Mouse (Mus musculus): ENCODE results near the gene Ankrd26. TPM values are rescaled to one million over a fixed set of nuclear protein-coding genes. Genes with fewer than 3 reads are reported as not detected.
"Not testable (repeated sequence)": the region's sequence is repeated elsewhere in the genome, so short reads cannot be mapped to it uniquely, and the experiment has no call there.

Ankrd26 gene
- 10 to 100 TPM in 2 of 4 experiments, 1 to 10 TPM in 2; 8.3 to 13.2 (median 10.6) TPM for total RNA-seq (2022)

DNA sequence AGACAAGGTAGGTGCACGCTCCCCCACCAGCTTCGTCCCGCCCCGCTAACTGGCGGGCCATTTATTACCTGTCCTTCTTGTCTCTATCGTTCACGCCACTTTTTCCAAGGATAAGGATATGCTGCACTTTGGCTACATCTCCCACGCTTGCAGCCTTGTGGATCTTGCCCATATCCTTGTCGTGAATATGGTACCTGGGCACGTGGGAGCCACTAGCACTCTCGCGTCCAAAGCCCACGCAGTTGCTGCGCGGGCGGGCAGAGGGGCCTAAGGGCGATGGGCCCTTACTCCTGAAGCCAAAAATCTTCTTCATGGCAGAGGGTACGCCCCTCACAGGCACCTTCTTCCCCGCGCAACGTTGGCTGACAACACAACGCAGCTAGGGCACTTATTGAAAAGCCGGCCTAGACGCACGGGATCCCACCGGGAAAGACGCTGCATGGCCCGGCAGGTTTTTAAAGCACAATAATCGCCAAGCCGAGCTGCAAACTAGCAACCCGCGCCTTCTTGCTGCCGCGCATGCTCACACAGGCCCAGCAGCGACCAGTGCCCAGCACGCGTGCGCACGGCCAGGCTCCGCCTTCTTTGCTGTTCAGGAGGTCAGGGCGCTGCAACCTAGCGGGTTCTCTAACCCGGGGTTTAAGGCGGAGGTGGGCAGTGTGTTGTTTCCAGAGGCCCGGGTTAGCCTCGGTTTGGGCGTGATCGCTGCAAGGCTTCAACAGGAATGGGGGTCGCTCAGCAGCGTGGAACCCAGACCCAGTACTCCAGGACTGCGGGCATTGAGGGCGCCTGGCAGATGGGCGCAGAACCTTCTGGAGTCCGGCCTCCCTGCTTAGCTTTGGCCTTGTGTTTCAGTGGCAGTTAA is at the start of gene Ankrd26:
Gene Ankrd26 (minus strand): TSS at position 482 of the 865 bp plus-strand sequence.
- DNase-seq (ENCODE audit: low spot score in 2 of 2): peak; percentile 82 to 90

DNA sequence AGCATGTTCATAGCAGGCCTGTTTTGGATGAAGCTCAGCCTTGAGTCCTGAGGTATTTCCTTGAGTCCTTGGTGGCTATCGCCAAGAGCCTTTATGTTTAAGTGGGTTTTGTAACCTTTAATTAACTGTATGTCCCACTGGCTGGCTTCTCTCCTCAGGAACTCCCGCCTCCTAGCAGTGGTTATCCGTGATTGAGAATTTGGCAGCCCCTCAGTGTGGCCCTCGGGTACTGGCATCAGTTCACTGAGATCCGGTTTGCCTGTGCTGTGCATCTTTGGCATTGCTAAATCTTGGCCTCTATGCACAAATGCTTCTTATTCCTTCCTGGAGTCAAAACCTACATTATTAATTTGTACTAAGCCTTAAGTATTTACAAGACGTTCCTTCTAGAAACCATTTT is 46.9 kb upstream of the Ankrd26 start:
- DNase-seq (ENCODE audit: low spot score in 2 of 2): no peak

DNA sequence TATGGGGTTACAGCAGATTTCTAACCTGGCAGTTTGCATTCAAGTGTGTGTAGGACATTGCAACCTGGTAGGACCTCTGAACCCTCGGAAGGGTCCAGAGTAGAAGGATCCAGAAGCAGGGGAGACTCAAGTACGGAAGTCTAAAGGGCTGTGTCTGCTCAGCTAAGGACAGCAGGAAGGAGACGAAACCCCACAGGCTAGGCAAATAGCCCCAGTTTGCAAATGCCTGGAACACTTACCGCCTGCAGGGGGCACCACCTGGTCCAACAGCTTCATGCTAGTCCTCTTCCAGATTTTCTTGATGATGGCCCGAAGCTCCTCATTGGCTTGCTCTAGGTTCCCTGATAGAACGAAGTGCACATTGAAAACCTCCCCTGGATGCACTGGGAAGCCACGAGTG is 43.9 kb upstream of the Ankrd26 start:
- DNase-seq (ENCODE audit: low spot score in 2 of 2): no peak

DNA sequence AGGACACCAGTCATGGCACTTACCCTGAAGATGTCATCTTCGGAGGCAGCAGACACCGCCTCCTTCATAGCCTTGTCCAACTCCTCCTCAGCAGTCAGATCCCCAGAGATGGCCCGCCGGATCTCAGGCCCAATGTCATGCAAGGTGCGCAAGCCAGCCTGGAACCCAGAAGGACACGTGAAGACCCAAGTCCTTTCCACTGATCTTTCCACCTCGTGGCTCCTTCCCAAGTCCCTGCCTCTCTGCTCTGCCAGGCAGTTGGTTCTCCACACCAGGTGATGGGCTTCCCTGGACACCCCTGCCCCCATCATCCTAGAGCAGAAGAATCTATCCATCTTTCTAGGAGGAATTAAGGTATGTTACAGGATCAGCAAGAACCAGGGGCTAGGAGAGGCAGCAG is 41.8 kb upstream of the Ankrd26 start:
- no peak for DNase-seq (ENCODE audit: low spot score in 2 of 2)

DNA sequence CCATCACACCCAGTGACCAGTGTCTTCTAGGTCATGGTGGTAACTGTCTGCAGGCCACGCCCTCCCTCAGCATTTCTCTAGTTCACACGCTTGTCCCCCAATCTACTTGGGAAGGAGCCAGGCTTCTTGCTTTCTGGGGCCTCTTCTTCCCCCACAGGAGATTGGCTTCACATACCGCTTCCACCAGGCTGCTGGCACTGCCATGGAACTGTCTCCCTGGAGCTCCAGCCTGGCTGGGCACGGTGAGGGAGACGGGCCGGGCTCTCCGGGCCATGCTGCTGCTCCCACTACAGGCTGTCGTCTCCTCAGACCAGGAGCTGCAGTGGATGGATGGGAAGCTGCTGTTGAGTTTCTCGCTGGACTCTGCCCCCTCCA is 33.6 kb upstream of the Ankrd26 start:
- no peak for DNase-seq (ENCODE audit: low spot score in 2 of 2)

DNA sequence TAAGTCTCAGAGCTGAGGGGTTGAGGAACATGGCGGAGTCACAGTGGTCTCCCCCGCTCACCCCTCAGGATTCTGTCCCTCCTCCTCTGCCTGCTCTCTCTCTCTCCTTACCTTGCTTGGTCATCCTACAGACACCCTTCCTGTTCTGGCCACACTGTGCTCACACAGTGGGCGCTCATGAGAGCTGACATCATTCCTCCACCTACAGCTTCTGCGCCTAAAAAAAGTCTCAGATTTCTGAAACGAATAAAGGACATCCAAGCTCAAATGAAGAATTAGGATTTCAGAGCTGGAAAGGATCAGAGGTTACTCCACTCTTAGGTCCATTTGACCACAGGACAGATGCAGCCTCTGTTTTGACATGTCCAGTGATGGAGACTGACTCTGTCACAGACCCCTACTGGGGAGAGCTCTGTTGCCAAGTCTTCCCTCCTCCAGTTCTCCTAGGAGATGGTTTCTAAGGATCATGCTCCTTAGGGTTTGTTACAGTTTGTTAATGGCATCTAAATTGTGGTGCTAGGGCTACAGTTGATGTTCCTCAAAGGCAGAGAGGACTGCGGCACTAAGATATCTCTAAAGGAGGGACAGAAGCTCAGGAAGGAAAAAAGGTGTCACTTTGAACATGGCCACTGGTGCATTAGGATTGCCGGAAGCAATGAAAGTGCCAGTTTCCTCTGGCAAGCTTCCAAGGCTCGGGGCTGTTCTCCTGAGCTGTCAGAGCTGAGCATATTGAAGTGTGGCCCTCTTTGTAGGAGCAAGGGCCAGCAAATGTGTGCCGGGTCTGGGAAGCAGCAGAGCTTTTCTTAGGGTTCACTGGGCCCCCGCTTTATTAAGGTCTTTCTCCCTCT is 33.0 kb upstream of the Ankrd26 start:
- DNase-seq (ENCODE audit: low spot score in 2 of 2): no peak

DNA sequence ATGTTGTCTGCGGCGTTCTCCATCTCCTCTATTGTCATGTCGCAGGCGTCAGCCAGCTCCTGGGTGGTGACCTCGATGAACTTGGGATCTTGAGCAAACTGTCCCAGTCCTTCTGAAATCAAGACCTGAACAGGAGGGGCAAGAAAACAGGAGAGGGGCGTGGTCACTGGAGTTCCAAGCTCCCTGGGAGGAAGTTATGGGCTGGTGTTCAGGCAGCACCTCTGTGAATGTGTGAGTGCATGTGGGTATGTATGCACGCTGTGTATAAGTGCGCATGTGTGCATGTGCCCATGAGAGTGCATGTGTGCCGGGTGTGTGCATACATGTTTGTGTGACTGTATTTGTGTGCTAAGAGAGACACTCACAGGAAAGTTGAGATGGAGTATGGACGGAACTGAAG is 32.0 kb upstream of the Ankrd26 start:
- DNase-seq (ENCODE audit: low spot score in 2 of 2): no peak

DNA sequence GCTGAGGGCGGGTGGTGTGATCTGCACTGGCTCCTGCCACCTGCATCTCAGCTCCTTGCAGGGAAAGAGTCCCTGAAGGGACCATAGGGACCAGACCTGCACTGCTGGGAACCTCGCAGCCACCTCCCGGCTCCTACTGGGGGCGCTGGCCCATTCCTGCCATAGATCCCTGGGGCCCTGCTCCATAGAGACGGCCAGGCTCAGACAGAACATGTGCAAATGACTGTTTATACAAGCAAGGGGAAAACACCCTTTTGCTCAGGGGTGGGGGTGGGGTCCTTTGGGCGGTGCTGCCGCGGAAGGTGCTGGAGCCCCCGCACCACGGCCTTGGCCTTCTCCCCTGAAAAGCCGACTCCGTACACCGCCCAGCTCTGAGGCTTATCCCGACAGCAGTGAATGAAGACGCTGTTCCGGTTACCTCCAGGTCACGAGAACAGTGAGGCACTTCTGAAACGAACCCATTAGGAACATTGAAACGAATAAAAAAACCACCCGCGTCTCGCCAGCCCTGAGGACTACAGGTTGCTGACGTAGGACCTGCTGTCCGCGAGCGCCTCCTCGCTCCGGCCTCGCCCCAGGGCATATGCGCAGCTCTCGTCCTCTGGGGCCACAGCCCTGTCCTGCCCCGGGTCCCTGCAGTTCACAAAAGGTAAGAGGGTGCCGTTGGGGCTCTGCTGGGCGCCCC is 31.5 kb upstream of the Ankrd26 start:
- DNase-seq (ENCODE audit: low spot score in 2 of 2): no peak

DNA sequence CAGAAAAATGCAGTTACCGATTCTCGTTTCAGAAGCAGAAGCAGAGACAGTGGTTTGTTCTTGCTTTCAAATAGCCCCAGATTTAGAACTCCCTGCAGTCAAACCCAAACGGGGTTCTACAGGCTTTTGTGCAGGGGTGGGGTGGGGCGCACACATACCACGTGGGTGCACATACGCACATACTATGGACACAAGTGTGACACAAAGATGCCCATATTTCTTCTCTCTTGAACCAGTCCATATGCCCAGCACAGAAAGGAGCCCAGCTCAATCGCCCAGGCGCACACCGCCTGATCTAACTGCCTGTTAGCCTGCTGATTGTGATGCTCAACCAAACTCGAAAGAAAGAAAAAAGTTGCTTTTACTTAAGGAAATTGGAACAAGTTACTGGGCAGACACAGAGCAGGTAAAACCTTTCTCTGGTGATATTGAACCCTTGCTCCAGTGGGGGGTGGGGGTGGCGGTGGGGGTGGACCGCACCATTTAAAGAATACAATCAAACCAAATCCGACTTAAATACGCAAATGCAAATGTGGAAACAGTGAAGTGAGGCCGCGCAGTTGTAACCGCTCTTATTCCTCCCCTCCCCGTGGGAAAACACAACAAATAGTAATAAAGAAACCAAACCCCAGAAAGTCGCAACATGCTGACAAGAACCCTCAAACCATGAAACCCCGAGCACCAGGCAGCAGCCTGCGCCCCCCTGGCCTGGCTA is 30.8 kb upstream of the Ankrd26 start:
- DNase-seq (ENCODE audit: low spot score in 2 of 2): no peak

DNA sequence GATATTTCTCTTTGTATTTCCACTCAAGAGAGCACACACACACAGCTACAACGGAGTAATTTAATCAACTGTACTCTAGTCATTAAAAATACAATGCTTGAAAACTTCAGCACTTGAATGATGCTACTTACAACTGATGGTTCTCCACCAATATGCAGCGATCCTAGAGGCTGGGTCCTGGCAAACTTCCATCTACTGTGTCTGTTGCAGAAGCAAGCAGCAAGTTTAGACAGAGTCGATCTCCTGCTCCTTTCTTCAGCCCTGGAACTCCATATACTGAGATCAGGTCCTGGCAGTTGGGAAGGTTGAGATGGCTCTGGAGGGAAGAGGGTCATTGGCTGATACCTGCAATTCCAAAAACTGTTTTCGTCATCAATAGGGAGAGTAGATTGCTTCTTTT is 16.7 kb upstream of the Ankrd26 start:
- not testable (repeated sequence) for DNase-seq (ENCODE audit: low spot score in 2 of 2)

DNA sequence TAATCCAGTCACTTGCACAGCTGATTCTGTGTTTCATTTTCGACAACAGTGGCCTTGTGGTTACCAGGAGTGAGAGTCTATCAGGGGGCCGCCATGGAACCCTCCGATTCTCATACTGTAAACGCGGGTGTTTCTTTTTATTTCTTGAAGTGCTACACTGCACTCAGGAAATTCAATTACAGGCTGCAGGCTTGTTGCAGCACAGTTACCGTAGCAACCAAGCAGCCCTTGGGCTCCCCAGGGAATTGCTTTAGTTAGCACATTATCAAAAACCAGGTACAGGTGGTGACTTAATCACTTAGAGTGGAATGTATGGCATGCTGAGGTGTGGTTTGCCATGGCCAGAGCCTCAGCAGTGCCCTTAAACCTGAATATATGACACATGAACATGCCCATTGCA is 12.3 kb upstream of the Ankrd26 start:
- no peak for DNase-seq (ENCODE audit: low spot score in 2 of 2)

DNA sequence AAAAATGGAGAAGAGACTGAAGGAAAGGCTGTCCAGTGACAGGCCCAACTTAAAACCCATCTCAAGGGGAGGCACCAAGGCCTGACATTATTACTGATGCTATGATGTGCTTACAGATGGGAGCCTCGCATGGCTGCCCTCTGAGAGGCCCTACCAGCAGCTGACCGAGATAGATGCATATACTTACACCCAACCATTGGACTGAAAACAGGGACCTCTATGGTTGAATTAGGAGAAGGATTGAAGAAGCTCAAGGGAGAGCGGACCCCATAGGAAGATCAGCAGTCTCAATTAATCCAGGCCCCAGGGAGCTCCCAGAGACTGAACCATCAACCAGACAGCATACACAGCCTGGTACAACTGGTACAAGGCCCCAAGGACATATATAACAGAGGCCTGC is 5.8 kb upstream of the Ankrd26 start:
- no peak for DNase-seq (ENCODE audit: low spot score in 2 of 2)

DNA sequence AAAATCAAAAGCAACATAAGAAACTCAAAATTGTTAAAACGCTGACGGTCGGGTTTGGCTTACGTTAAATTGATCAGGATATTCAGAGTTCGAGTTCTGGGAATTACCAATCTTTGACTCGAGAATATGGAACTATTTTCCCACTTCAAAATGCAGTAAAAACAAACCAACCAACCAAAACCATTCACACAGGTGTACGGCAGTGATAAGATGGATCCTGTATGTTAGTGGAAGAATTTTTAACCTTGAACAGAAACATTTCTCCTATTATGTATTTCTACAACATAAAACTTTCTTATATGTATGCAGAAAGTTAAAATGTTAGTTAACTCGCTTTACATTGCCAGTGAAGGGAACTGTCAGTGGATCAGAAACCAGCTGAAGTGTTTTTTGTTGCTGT is 801 bp downstream of the Ankrd26 start:
- no peak for DNase-seq (ENCODE audit: low spot score in 2 of 2)

DNA sequence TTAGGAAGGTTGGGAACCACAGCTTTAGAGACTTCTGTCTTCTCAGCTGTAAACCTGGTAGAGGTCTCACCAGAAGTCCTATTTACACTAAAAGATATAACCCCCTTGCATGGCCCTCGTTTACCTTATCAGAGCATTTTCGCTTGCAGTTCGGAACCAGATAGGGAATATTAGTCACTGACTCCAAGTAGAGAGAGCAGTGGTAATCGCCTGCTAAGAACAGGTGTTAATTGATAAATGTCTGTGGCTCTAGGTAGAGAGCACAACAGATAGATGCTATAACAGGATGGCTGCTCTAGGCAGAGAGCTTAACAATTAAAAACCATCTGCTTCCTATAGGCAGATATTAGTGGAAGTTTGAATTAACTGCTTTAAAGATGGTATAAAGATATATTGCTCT is 23.4 kb downstream of the Ankrd26 start:
- DNase-seq (ENCODE audit: low spot score in 2 of 2): no peak

DNA sequence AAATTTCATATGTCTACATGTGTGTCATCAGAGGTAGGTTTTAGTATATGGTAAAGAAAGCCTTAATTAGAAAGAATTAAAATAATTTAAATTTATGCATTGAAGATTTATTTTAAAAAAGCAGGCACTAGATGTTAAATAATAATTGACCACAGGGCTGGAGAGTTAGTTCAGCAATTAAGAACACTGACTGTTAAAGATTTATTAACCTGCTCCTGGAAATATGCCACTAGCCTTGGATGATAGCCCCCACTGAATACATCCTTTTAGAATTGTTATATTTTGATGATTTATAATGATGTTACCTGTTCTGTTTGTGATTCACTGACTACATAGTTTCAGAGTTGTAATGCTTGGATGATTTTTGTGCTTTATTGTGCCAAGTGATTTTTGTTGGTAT is 24.8 kb downstream of the Ankrd26 start:
- not testable (repeated sequence) for DNase-seq (ENCODE audit: low spot score in 2 of 2)

DNA sequence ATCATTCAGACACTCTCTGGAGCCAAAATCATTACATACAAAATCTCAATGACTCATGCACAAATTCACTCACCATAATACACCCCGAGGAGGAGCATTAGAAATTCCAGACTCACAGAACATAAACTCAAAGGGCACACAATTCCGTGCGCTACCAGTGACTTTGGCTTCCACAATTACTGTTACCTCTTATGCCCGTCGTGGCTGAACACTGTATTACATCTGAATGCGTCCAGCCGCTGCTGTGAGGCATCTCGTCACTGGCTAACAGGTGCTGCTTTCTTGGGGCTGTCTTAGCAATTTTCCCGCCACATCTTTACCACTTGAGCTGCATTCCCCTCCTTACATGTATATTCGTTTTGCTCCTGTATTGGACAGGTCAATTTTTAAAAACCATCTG is 26.7 kb downstream of the Ankrd26 start:
- no peak for DNase-seq (ENCODE audit: low spot score in 2 of 2)

DNA sequence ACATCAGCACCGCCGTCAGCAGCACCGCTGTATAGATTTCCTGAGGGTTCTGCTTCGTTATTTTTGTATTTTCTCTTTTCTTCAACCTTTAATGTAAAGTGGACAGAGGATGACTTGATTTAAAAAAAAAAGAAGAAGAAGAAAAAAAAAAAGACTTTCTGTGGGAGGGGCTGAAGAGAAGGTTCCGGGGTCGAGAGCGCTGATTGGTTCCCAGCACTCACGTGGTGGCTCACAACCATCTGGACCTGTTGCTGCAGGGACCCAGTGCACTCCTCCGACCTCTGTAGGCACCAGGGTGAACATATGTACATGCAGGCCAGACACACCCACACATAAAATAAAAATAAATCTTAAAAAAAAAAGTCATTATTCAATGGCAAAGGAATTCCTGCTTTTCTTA is 28.6 kb downstream of the Ankrd26 start:
- DNase-seq (ENCODE audit: low spot score in 2 of 2): no peak

DNA sequence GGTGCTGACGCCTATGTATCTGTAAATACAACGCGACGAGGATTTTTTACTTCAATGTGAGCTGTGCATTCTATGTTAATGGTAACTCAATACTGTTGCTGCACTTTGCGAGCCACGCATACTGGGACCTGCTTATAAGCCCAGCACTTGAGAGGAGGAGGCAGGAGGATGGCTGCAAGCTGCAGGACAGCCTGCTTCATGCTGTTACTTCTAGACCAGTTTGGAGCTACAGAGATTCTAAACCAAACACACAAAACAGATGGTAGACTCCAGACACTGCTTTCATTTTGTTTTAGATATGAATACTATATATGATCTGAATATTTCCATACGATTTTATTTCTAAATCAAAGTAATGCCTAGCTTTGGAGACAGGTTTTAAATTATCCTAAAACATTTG is 41.4 kb downstream of the Ankrd26 start:
- DNase-seq (ENCODE audit: low spot score in 2 of 2): no peak

DNA sequence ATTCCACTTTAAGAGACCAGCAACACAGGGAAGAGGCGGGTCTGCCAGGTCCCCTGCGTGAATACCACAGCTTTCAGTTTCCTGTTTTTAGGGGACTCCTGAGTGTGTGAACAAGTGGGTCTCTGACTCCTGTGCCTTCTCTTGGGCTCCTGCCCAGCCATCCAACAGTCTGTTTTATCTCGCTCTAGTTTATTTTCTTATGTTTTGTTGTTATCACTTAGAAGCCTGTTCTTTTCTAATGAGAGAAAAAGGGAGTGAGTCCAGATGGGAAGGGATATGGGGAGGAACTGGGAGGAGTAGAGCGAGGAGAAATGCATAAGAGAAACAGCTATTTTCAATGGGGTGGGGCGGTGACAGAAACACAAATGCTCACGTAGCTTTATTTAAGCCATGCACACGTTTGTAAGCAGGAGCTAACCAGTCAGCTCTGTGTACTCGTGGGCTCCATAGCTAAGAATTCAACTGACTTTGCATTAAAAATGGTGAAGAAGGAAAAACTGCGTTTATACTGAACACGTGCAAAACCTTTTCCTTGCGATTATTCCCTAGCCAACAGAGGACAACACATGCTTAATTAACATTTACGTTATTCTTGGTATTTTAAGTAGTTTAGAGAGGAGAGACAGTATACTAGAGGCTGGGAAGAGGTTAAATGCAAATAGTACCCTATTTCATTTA is 48.6 kb downstream of the Ankrd26 start:
- no peak for DNase-seq (ENCODE audit: low spot score in 2 of 2)

DNA sequence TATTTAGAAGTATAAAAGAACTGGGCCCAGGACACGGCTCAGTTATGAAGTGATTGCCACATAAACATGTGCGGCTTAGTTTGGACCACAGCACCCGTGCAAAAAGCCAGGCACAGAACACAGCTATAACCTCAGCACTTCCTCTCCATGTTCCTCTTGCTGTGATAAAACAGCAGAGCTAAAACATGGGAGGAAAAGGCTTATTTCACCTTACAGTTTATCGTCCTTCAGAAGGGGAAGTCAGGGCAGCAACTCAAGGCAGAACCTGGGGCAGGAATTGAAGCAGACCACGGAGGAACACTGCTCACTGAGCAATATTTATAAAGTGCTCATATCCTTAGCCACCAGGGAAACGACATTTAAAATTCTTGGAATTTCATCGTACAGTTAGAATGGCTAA is 63.0 kb downstream of the Ankrd26 start:
- DNase-seq (ENCODE audit: low spot score in 2 of 2): no peak

DNA sequence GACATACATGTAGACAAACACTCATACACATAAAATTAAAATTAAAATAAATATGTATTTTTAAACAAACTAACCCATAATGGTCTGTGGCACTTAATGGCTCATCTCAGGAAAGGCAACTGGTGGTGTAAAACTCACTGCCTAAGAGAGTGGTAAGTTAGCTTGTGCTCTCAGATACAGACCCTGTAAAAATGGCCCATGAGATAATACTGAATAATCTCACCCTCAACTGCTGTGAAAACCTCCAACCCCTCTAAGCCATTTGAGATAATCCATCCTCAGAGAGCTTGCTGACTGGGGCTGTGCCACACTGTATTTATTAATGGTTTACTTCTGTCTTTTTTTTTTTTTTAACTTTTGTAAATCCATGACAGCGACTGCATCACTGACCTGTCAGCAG is 79.9 kb downstream of the Ankrd26 start:
- DNase-seq (ENCODE audit: low spot score in 2 of 2): no peak

Measured in layer of hippocampus, adult 8-10 months (tissue).